Mouse (Mus musculus) spleen, adult 2 months (tissue): ENCODE results near the gene Elfn2.

Experiments used
- CTCF ChIP-seq: fragments of 200-500 bp; IDR thresholded peaks from 2 replicates; pipeline ENCODE4 v1.5.1; 2011; ENCODE audit warnings: mild to moderate bottlenecking, inconsistent platforms; ENCODE audit not compliant: insufficient read depth, insufficient read length, insufficient replicate concordance; ENCODE audit errors: extremely low read depth
- POLR2A ChIP-seq: fragments of 200-500 bp; IDR thresholded peaks from 2 replicates; pipeline ENCODE4 v1.6.1; 2011; ENCODE audit warnings: low read depth, low read length, inconsistent platforms

DNA sequence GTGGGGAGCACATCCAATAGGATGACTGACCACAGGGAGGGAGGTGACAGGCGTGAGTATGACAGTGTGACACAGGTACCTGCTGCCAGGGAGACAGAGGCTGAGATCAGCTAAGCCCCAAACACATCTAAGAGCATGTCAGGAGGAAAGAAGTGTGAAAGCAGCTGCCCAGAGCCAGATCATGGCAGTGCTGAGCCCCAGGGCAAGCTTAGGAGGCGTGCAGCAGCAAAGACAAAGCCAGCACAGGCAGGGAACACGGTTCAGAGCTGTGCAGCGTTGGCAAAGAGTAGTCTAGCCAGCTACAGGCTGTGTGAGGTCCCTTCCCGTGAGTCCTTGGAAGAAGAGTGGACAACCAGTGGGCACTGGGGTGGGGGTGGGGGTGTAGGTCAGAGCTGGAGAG, 40.9 kb downstream of the Elfn2 start:
- no peak for TF ChIP-seq CTCF
- TF ChIP-seq POLR2A: no peak
